Mouse (Mus musculus): ENCODE measurements around the gene Ranbp2.
A peak's percentile ranks its signal among the peaks of the same experiment; 100 is the strongest.
"Not testable (repeated sequence)": the region's sequence is repeated elsewhere in the genome, so short reads cannot be mapped to it uniquely, and the experiment has no call there.

The Ranbp2 gene

DNA sequence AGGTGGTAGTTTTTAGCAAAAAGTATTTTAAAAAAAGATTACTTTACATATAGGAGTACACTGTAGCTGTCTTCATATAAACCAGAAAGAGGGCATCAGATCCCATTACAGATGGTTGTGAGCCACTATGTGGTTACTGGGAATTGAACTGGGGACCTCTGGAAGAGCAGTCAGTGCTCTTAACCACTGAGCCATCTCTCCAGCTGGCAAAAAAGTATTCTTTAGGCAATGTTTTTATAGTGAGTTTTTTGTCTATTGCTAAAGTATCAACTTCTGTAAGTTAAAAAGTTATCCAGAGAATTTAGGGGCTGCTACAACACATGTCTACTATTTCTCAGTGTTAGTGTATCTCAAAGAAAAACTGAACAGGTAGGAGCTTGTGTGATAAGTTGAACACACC lies 50.0 kb downstream of the Ranbp2 start:
- no peak for DNase-seq (ENCODE audit: extremely low spot score, low spot score)

DNA sequence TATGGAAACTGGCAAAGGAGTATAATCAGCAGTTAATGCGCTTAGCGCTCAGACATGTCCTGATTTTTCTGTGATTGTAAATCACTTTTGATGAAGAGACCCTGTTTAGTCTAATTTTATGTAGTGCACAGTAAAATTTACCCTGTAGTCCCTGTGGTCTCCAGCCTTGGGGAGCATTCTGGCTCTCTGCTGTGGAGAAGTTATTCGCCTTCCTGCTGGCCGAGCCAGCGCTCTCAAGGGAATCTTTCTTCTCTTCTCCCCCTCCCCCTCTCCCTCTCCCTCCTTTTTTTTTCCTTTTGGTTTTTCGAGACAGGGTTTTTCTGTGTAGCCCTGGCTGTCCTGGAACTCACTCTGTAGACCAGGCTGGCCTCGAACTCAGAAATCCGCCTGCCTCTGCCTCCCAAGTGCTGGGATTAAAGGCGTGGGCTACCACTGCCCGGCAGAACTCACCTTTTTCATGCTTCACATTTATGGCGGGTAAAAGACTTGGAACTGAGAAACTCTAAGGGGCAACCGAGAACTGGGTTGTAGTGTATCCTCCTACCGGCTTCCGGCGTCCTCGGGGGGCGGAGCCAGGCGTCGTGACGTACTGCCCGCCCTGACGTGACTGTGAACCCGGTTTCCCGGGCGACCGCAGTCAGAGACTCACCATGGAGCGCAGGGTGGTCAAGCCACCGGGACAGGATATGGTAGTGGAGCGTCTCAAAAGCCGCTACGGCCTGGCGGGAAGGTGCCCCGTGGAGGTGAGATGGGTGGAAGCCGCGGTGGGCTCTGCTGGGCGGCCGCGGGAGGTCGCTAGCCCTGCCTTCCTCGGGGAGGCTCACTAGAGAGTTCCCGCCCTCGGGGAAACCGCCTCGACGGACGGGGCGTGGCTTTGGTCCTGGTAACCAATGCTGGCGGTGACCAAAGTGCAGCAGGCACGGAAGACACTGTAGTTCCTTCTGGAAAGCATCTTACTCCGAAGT lies 50.9 kb downstream of the Ranbp2 start, which contains the start of gene Ccdc138:
Ccdc138 (plus strand) TSS at position 629 of the 965 bp plus-strand sequence.
- DNase-seq (ENCODE audit: extremely low spot score, low spot score), result peak; percentile 93

DNA sequence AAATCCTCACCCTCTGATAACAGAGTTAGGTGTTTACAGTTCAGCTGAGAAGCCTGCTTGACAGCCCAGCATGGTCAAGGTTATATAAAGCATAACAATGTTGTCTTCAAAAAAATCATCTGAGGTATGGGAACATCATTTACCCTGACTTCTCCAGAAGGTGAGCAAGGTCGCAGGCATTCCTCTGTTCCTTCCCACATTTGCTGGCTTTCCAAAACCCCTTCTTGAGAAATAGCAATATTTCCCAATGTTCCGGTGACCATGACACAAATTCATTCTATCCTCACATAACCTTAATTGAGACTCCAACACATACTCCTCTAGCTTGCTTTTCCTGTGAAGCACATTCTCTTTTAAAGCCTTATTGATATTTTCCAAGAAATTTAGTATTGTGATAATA lies 51.8 kb downstream of the Ranbp2 start:
- DNase-seq (ENCODE audit: extremely low spot score, low spot score), result no peak

DNA sequence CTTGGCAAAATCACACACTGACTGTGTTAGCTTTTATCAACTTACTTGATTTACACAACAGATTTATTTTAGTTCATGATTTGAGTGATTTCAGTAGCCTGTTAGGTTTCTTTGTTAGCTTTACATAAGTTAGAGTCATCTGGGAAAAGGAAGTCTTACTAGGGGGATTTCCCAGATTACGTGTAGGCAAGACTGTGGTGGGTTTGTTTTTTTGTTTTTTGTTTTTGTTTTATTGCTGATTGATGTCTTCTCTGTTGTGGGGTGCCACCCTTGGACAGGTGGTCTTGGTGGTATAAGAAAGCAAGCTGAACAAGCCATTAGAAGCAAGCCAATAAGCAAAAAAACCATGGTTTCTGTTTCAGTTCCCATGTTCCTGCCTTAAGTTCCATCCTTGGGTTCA lies 82.6 kb downstream of the Ranbp2 start:
- no peak for DNase-seq (ENCODE audit: extremely low spot score, low spot score)

DNA sequence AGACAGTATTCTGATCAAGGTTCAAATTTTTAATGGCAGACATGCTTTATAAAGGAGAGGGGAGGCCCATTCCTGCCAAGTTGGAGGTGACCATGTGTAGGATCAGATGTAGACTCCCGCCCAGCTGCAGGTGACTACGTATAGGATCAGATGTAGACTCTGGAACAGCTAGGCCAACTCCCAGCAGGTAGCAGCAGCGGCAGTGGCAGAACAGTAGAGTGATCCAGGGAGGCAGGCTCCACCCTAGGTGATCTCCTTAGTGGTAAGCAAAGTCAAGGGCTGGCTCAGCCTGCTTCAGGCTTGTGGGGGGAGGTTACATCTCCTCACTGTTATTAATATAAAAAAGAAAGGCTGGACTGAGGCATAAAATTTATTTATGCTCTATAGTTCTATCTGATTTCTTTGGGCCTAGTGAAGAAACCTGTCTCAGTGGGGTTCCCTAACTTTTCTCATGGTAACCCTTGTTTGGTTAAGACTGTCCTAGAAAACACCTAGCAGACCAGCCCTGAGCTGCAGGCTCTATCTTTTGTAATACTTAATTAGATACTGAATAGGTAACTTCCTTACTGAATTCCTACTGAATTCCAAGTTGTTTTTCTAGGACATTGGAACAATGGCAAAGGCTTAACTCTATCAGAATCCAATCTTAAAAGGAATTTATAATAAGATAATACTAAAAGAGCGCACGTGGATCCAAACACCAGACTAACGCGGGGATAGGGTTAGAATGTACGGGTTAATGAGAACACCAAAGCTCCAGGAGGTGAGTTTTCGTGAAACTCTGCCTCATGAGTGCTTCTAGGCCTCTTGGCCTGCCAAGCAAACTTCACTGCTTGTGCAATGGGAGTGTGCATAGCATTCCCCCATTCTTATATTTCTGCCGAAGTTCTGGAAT lies 84.4 kb downstream of the Ranbp2 start:
- DNase-seq (ENCODE audit: extremely low spot score, low spot score), result no peak

GRCm38 (mm10) chr10:58532177-58532576 lies 85.5 kb downstream of the Ranbp2 start:
- no peak for DNase-seq (ENCODE audit: extremely low spot score, low spot score)

DNA sequence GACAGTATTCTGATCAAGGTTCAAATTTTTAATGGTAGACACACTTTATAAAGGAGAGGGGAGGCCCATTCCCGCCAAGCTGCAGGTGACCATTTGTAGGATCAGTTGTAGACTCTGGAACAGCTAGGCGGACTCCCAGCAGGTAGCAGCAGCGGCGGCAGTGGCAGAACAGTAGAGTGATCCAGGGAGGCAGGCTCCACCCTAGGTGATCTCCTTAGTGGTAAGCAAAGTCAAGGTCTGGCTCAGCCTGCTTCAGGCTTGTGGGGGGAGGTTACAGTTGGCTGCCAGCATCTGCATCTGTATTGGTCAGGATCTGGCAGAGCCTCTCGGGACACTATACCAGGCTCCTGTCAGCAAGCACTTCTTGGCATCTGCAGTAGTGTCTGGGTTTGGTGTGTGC lies 89.6 kb downstream of the Ranbp2 start:
- not testable (repeated sequence) for DNase-seq (ENCODE audit: extremely low spot score, low spot score)

DNA sequence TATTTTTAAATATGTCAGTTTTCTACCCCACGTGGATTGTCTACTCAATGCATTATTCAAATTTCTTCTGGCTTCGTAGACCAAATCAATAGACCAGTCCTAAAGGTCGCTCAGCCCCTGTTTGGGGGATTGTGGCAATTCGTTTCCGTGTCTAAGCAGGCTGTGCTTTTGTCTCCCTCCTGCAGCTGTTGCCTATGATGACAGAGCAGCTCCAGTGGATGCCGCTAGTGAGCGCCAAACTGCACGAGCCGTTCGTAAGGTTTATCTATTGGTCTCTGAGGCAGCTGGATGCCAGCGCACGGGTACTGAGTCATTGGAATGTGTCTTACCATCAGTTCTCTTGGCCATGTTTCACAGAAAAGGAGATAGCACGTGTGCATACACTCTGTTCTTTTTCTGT lies 93.9 kb downstream of the Ranbp2 start:
- DNase-seq (ENCODE audit: extremely low spot score, low spot score), result peak; percentile 17

All from neural tube, embryonic 10.5 days (tissue).